Mouse (Mus musculus): Measurements from ENCODE around the gene Arpp21. TPM values are rescaled to one million over a fixed set of nuclear protein-coding genes. Genes with fewer than 3 reads are reported as not detected.
"Not testable (repeated sequence)": the region's sequence is repeated elsewhere in the genome, so short reads cannot be mapped to it uniquely, and the experiment has no call there.

Arpp21 gene
- polyA plus RNA-seq, 1 experiment from 2014 or later, result 0.79 TPM

DNA sequence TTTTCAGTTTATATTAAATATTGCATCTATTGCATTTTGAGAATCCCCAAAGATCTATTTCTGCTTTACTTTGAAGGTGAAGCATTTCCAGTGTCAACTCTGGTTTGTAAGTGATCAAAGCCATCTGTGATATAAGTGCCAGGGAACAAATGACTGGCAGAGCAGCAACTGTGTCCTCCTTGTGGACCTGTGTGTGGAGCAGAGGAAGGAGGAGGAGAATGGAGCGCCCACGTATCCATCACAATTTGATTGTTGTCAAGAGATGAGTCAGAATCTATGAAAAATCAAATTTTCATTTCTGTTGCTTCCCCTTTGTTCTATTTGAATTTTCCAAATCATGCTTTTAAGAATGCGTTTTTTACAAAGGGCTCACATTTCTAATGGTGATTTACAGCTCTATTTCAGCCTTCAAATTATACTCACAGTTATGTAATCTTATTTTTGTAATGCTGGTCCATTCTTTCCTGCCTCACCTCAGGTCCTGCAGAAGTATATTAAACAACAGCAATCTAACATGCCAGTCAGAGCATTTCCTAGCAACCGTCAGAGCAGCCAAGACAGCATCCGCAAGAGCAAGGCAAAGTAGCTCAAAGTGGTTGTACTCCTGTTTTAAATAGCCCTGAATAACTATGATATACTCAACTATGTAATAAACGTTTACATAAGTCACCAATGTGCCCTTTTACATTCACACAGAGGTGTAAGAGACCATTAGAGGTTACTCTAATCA is 174.9 kb downstream of the Arpp21 start:
- Histone ChIP-seq H3K27me3 (ENCODE audit: insufficient read depth, low read length) (no peaks in the 10 kb centered on the region), H3K4me2 (replicated peaks; ENCODE audit: low read depth, low read length) (no peak overlapping the region), H3K27ac (ENCODE audit: low read length) (no peak overlapping the region), H3K9ac (replicated peaks; ENCODE audit: low read length) (no peak overlapping the region), H3K36me3 (ENCODE audit: insufficient read depth, low read length) (no peaks in the 10 kb centered on the region), H3K4me3 (ENCODE audit: low read length) (no peak overlapping the region), H3K9me3 (ENCODE audit: low read length) (no peaks in the 10 kb centered on the region), H3K4me1 (ENCODE audit: insufficient read depth, low read length) (no peaks in the 10 kb centered on the region)
- ATAC-seq (ENCODE audit: low FRiP score, low TSS enrichment), result no peak
- WGBS, result 72% methylated on average over 6 of the region's 6 CpGs

DNA sequence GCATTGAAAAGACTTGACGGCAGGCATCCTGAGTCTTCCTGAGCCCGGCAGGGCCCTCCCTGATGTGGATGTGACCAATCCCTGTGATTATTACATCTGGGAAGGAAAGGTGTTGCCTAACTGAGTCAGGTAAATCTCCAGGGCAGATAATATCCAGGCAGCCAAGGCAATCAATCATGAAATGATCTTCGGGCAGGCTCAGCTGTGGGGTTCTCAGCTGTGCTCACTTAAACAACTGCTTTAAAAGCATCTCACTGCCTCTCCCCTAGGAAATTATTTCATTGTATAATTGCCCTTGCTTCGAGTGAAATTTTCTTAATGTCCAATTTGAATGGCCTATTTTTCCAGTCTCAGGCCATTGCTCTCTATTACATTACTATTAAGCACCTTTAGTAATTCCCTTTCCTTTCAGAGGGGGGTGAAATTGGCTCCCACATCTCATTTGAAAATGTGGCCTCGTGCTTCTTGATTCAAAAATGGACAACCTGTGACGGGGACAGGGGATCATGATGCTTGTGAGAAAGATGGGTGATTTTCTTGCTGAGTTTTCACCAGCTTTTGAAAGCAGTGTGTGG is 180.8 kb downstream of the Arpp21 start:
- H3K4me2 ChIP-seq (replicated peaks; ENCODE audit: low read depth, low read length), result no peak overlapping the region
- no peak overlapping the region for H3K27ac ChIP-seq (ENCODE audit: low read length)
- no peak overlapping the region for H3K9ac ChIP-seq (replicated peaks; ENCODE audit: low read length)
- no peaks in the 10 kb centered on the region for H3K9me3 ChIP-seq (ENCODE audit: low read length)
- H3K36me3 ChIP-seq (ENCODE audit: insufficient read depth, low read length), result no peaks in the 10 kb centered on the region
- no peaks in the 10 kb centered on the region for H3K4me1 ChIP-seq (ENCODE audit: insufficient read depth, low read length)
- 78% methylated on average over 6 of the region's 6 CpGs for WGBS
- H3K4me3 ChIP-seq (ENCODE audit: low read length), result no peak overlapping the region
- ATAC-seq (ENCODE audit: low FRiP score, low TSS enrichment), result no peak
- no peaks in the 10 kb centered on the region for H3K27me3 ChIP-seq (ENCODE audit: insufficient read depth, low read length)

DNA sequence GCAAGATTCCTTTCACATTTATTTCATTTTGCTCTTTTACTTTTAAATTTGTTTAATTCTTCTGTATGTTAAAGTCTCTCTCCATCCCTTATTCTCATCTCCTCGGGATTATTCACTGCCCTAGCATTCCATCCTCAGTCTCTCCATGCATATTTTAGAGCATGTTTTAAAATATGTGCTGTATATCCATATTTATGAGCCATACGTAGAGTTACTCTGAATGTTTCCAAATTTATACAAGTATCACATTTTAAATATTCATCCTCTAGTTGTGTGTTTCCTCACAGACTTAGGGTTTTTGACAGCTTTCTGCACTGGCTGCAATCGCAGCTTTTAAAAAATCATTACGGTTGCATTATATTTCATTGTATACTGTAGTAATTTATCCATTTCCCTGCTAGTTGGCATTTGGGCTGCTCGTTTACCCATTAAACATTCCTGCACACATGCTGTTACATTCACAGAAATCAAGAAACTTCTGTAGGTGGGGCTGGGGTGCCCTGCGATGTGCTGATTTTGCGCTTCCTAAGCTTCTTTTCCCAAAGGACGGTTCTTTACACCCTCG is 187.8 kb downstream of the Arpp21 start:
- H3K36me3 ChIP-seq (ENCODE audit: insufficient read depth, low read length), result no peaks in the 10 kb centered on the region
- no peak overlapping the region for H3K27ac ChIP-seq (ENCODE audit: low read length)
- no peaks in the 10 kb centered on the region for H3K4me1 ChIP-seq (ENCODE audit: insufficient read depth, low read length)
- ATAC-seq (ENCODE audit: low FRiP score, low TSS enrichment), result no peak
- H3K27me3 ChIP-seq (ENCODE audit: insufficient read depth, low read length), result no peaks in the 10 kb centered on the region
- H3K4me3 ChIP-seq (ENCODE audit: low read length), result no peak overlapping the region
- no peaks in the 10 kb centered on the region for H3K9me3 ChIP-seq (ENCODE audit: low read length)
- no peak overlapping the region for H3K9ac ChIP-seq (replicated peaks; ENCODE audit: low read length)
- H3K4me2 ChIP-seq (replicated peaks; ENCODE audit: low read depth, low read length), result no peak overlapping the region
- 87% methylated on average over 9 of the region's 9 CpGs for WGBS

DNA sequence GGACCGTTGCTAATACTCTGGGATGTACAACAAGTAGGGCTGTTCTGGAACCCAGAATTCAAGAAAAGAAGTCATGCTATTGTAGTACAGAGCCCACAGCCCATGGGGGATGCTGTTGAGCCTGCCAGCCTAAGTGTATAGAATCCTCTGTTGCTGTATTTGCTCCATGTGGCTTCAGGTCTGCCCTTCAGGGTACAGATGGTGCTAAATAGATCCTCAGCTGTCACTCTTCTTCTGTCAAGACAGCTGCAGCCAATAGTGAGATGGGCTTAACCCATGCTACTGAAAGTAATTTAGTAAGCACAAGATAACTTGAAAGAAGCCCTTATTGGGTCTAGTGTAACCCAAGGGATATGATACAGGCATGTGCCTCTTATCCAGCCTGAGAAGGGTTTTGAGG is 195.2 kb downstream of the Arpp21 start:
- no peak overlapping the region for H3K9ac ChIP-seq (replicated peaks; ENCODE audit: low read length)
- no peaks in the 10 kb centered on the region for H3K36me3 ChIP-seq (ENCODE audit: insufficient read depth, low read length)
- no peak overlapping the region for H3K27ac ChIP-seq (ENCODE audit: low read length)
- 86% methylated on average over 1 of the region's 1 CpGs for WGBS
- no peaks in the 10 kb centered on the region for H3K4me1 ChIP-seq (ENCODE audit: insufficient read depth, low read length)
- no peak for ATAC-seq (ENCODE audit: low FRiP score, low TSS enrichment)
- no peak overlapping the region for H3K4me2 ChIP-seq (replicated peaks; ENCODE audit: low read depth, low read length)
- no peaks in the 10 kb centered on the region for H3K27me3 ChIP-seq (ENCODE audit: insufficient read depth, low read length)
- H3K4me3 ChIP-seq (ENCODE audit: low read length), result no peak overlapping the region
- no peaks in the 10 kb centered on the region for H3K9me3 ChIP-seq (ENCODE audit: low read length)

DNA sequence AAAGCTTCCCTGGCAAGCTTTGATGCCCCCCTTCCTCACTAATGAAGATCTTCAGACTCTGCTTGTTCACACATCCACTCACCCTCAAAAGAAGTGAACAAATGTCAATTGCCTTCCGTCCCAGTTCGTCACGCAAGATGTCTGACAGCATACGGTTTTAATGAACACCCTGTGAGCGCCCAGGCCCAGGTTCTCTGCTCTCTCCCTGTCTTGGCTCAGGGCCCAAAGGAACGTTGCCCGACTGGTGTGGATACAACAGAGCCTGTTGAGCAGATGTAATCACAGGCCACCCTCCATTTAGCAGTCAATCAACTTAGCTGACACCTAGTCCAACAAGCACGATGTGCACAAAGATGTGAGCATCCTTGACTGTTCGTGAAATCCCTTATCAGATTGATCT is 198.0 kb downstream of the Arpp21 start:
- Histone ChIP-seq H3K4me1 (ENCODE audit: insufficient read depth, low read length) (no peaks in the 10 kb centered on the region), H3K27ac (ENCODE audit: low read length) (no peak overlapping the region), H3K9ac (replicated peaks; ENCODE audit: low read length) (no peak overlapping the region), H3K4me3 (ENCODE audit: low read length) (no peak overlapping the region), H3K36me3 (ENCODE audit: insufficient read depth, low read length) (no peaks in the 10 kb centered on the region), H3K4me2 (replicated peaks; ENCODE audit: low read depth, low read length) (no peak overlapping the region), H3K9me3 (ENCODE audit: low read length) (no peaks in the 10 kb centered on the region), H3K27me3 (ENCODE audit: insufficient read depth, low read length) (no peaks in the 10 kb centered on the region)
- no peak for ATAC-seq (ENCODE audit: low FRiP score, low TSS enrichment)
- 36% methylated on average over 9 of the region's 9 CpGs for WGBS

DNA sequence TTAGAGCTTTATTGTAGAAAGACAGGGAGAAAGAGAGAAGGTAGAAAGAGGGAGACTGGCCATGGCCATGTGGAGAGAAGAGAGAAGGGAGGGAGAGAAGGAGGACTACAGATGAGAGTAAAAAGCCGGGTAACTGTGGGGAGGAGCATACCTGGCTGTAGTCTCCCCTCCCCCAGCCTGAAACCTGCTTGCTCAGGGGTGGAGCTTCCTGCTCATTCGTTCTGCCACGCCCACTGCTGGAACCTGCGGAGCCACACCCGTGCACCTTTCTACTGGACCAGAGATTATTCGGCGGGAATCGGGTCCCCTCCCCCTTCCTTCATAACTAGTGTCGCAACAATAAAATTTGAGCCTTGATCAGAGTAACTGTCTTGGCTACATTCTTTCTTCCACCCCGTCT is 201.9 kb downstream of the Arpp21 start:
- H3K9me3 ChIP-seq (ENCODE audit: low read length); H3K9ac ChIP-seq (replicated peaks; ENCODE audit: low read length); H3K27ac ChIP-seq (ENCODE audit: low read length); H3K4me2 ChIP-seq (replicated peaks; ENCODE audit: low read depth, low read length); H3K4me3 ChIP-seq (ENCODE audit: low read length); ATAC-seq (ENCODE audit: low FRiP score, low TSS enrichment); H3K4me1 ChIP-seq (ENCODE audit: insufficient read depth, low read length); H3K27me3 ChIP-seq (ENCODE audit: insufficient read depth, low read length); H3K36me3 ChIP-seq (ENCODE audit: insufficient read depth, low read length): not testable (repeated sequence)
- WGBS, result 32% methylated on average over 2 of the region's 10 CpGs

DNA sequence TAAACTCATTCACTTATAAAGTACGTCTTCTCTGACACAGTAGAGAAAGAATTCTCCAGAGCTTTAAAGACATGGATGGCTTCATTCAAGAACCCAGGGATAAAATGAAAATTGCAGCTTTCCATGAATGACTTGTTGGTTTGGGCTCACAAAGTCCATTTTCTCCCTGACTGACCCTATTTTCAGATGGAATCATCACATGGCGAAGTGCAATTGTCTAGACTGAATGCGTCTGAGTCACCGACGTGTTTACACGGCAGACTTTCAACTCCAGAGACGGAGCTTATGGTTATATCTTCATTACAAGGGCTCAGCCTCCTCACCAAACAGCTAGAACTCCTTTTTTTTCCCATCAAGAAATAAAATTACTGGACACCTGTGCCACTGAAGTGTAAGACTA is 203.6 kb downstream of the Arpp21 start:
- H3K4me1 ChIP-seq (ENCODE audit: insufficient read depth, low read length), result no peaks in the 10 kb centered on the region
- no peak for ATAC-seq (ENCODE audit: low FRiP score, low TSS enrichment)
- 87% methylated on average over 7 of the region's 7 CpGs for WGBS

DNA sequence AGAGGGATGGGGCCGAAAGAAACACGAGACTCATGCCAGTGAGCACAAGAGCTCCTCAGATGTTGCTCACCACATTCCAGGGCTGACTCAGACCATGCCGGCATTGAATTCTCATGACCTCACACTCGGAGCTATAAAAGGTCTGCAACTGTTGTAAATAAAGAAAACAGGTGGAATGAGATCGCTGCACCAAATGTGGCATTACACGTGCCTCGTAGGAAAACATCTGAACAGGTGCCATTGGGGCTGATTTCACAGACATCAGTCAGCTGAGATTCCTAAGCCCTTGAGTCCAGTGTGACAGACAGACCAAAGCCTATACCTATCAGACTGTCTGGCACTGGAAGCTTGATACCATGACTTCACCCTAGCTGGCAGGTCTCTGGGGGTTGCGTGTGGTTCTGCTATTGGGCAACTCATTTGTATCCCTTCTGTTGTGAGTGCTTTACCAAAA is 212.1 kb downstream of the Arpp21 start:
- H3K27ac ChIP-seq (ENCODE audit: low read length), result no peak overlapping the region
- ATAC-seq (ENCODE audit: low FRiP score, low TSS enrichment), result peak; percentile 46; the same call in 1 of the 2 replicates
- H3K4me2 ChIP-seq (replicated peaks; ENCODE audit: low read depth, low read length), result no peak overlapping the region
- no peaks in the 10 kb centered on the region for H3K27me3 ChIP-seq (ENCODE audit: insufficient read depth, low read length)
- WGBS, result 48% methylated on average over 8 of the region's 8 CpGs
- no peaks in the 10 kb centered on the region for H3K9me3 ChIP-seq (ENCODE audit: low read length)
- H3K4me1 ChIP-seq (ENCODE audit: insufficient read depth, low read length), result no peaks in the 10 kb centered on the region
- H3K36me3 ChIP-seq (ENCODE audit: insufficient read depth, low read length), result no peaks in the 10 kb centered on the region
- no peak overlapping the region for H3K4me3 ChIP-seq (ENCODE audit: low read length)
- H3K9ac ChIP-seq (replicated peaks; ENCODE audit: low read length), result no peak overlapping the region

More for the DNA sequence above, 203.6 kb downstream of the Arpp21 start:
- H3K36me3 ChIP-seq (ENCODE audit: insufficient read depth, low read length), result no peaks in the 10 kb centered on the region
- H3K27me3 ChIP-seq (ENCODE audit: insufficient read depth, low read length), result no peaks in the 10 kb centered on the region
- H3K9ac ChIP-seq (replicated peaks; ENCODE audit: low read length), result no peak overlapping the region
- no peak overlapping the region for H3K4me3 ChIP-seq (ENCODE audit: low read length)
- no peaks in the 10 kb centered on the region for H3K9me3 ChIP-seq (ENCODE audit: low read length)
- H3K27ac ChIP-seq (ENCODE audit: low read length), result no peak overlapping the region
- H3K4me2 ChIP-seq (replicated peaks; ENCODE audit: low read depth, low read length), result no peak overlapping the region

DNA sequence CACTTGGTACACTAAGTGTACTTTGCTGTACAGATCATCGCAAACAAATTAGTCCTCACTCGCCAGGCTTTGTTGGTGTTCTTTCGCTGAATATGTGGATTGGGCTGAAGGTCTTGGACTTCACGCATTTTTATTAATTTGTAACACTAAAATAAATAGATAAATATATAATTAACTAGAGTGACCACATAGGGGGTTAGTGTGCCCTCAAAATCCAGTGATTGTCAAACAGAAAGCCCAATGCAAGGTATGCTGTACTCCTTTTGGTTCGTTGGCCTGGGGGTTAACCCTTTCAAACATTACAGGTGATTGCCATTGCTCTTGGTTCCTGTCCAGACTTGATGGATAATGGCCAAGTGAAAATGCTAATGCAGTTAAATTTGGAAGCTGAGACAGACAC is 212.6 kb downstream of the Arpp21 start:
- H3K4me1 ChIP-seq (ENCODE audit: insufficient read depth, low read length), result no peaks in the 10 kb centered on the region
- H3K9ac ChIP-seq (replicated peaks; ENCODE audit: low read length), result no peak overlapping the region
- no peak overlapping the region for H3K27ac ChIP-seq (ENCODE audit: low read length)
- H3K4me3 ChIP-seq (ENCODE audit: low read length), result no peak overlapping the region
- no peaks in the 10 kb centered on the region for H3K9me3 ChIP-seq (ENCODE audit: low read length)
- ATAC-seq (ENCODE audit: low FRiP score, low TSS enrichment), result no peak
- no peaks in the 10 kb centered on the region for H3K36me3 ChIP-seq (ENCODE audit: insufficient read depth, low read length)
- WGBS, result 86% methylated on average over 5 of the region's 5 CpGs
- no peaks in the 10 kb centered on the region for H3K27me3 ChIP-seq (ENCODE audit: insufficient read depth, low read length)
- no peak overlapping the region for H3K4me2 ChIP-seq (replicated peaks; ENCODE audit: low read depth, low read length)
